Mouse (Mus musculus) cerebellum, adult 9-10 months (tissue): ENCODE data around the gene Gm20777.
"Not testable (repeated sequence)": the region's sequence is repeated elsewhere in the genome, so short reads cannot be mapped to it uniquely, and the experiment has no call there.

Experiments
- DNase-seq: peaks from one replicate; pipeline ENCODE4 v3.0.0; 2022

The Gm20777 gene

GRCm38 (mm10) chrY:10752350-10752749, at the start of gene Gm20777:
Gm20777 (minus strand) TSS chrY:10752450.
- not testable (repeated sequence) for DNase-seq

GRCm38 (mm10) chrY:10709551-10709950, 42.7 kb downstream of the Gm20777 start:
- DNase-seq: peak; percentile 26

DNA sequence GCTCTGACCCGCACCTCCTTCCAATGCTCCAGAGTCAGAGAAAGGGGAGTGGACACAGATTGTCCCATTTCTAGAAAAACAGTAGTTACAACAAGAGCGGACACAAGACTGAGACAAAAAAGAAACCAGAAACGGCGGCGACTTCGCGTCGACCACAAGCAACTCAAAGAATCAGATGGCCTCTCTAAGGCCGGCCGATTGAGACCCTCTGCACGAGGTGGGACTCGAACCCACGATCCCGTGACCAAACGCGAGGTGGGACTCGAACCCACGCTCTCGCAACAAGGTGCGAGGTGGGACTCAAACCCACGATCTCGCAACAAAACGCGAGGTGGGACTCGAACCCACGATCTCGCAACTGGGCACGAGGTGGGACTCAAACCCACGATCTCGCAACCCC, 43.5 kb downstream of the Gm20777 start:
- DNase-seq: not testable (repeated sequence)

- peak; percentile 1 for DNase-seq
Measured at GRCm38 (mm10) chrY:10708226-10708625, 44.0 kb downstream of the Gm20777 start.

DNA sequence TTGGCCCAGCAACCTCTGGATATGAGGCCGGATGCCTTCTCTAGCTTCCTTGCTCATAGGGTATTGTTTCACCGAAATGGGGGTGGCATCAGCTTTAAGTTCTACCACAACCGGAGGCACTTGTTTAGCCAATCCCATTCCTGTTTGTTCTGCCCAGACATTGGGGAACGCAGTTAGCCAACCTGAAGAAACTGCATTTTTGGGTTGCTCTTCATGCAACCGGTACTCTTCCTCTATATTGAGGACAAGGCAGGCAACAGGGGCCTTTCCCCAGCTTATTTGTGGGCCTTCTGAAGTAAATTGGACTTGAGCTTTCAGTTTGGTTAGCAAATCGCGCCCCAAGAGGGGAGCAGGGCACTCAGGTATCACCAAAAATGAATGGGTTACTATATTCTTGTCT, 45.6 kb downstream of the Gm20777 start:
- DNase-seq: not testable (repeated sequence)
